Mouse (Mus musculus): ENCODE results near the gene Vmn1r152. TPM values are rescaled to one million over a fixed set of nuclear protein-coding genes. Genes with fewer than 3 reads are reported as not detected.

Gene Vmn1r152
- not detected for polyA plus RNA-seq (2014; fragmentation: Illumina TruSeq; extraction: RNeasy Lipid Tissue Mini Kit (QIAGEN cat#74804); ENCODE audit: low read depth, low replicate concordance)

DNA sequence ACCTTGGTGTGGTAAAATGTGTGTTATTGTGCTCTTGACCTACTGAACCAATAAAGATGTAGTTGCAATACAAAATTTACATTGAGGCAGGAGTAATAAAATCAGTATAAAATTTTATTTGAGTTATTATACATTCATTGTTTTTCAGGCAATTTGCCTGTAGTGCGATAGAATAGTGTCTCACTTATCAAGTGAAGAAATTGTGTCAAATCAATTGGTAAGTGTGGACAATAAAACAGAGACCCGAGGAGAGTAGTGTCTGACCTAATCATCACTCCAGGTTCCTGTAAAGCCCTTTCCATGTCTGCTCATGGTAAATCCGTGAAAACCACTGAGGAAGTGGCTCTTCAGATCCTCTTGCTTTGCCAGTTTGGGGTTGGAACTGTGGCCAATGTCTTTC, at the start of gene Vmn1r152:
Vmn1r152 (plus strand) TSS at position 301 of the 400 bp plus-strand sequence.

DNA sequence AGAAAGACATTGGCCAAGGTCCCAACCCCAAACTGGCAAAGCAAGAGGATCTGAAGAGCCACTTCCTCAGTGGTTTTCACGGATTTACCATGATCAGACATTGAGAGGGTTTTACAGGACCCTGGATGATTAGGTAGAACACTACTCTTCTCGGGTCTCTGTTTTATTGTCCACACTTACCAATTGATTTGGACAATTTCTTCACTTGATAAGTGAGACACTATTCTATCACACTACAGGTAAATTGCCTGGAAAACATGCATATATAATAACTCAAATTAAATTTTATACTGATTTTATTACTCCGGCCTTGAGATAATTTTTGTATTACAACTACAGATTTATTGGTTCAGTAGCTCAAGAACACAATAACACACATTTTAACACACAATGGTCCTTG, 23.2 kb upstream of the Vmn1r152 start, which contains the start of gene Vmn1r151:
Vmn1r151 (minus strand) TSS at position 101 of the 400 bp plus-strand sequence.

DNA sequence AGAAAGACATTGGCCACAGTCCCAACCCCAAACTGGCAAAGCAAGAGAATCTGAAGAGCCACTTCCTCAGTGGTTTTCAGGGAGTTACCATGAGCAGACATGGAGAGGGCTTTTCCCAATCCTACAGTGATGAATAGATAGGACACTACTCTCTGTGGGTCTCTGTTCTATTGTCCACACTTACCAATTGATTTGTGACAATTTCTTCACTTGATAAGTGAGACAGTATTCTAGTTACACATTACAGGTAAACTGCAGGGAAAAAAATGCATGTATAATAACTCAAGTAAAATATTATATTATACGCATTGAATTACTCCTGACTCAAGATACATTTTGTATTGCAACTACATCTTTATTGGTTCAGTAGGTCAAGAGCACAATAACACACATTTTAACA, 12.0 kb downstream of the Vmn1r152 start, which contains the start of gene Gm8677:
Gm8677 (minus strand) TSS at position 101 of the 400 bp plus-strand sequence.

DNA sequence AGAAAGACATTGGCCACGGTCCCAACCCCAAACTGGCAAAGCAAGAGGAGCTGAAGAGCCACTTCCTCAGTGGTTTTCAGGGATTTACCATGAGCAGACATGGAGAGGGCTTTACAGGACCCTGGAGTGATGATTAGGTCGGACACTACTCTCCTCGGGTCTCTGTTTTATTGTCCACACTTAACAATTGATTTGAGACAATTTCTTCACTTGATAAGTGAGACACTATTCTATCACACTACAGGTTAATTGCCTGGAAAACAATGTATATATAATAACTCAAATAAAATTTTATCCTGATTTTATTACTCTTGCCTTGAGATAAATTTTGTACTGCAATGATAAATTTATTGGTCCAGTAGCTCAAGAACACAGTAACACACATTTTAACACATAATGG, 42.5 kb downstream of the Vmn1r152 start, which contains the start of gene Gm4201:
Gm4201 (minus strand) TSS at position 101 of the 400 bp plus-strand sequence.

Other genes with a start within 250 kb of the Vmn1r152 start
- not detected for gene Gm4187, start 193.2 kb upstream of the Vmn1r152 start, polyA plus RNA-seq (2014; fragmentation: Illumina TruSeq; extraction: RNeasy Lipid Tissue Mini Kit (QIAGEN cat#74804); ENCODE audit: low read depth, low replicate concordance)
- gene Gm8660, start 151.9 kb upstream of the Vmn1r152 start, polyA plus RNA-seq (2014; fragmentation: Illumina TruSeq; extraction: RNeasy Lipid Tissue Mini Kit (QIAGEN cat#74804); ENCODE audit: low read depth, low replicate concordance) = not detected
- not detected for gene Vmn1r148, start 109.4 kb upstream of the Vmn1r152 start, polyA plus RNA-seq (2014; fragmentation: Illumina TruSeq; extraction: RNeasy Lipid Tissue Mini Kit (QIAGEN cat#74804); ENCODE audit: low read depth, low replicate concordance)
- not detected for gene Vmn1r149, start 84.7 kb upstream of the Vmn1r152 start, polyA plus RNA-seq (2014; fragmentation: Illumina TruSeq; extraction: RNeasy Lipid Tissue Mini Kit (QIAGEN cat#74804); ENCODE audit: low read depth, low replicate concordance)
- gene Gm10665, start 58.9 kb upstream of the Vmn1r152 start, polyA plus RNA-seq (2014; fragmentation: Illumina TruSeq; extraction: RNeasy Lipid Tissue Mini Kit (QIAGEN cat#74804); ENCODE audit: low read depth, low replicate concordance) = not detected
- gene Vmn1r151, start 23.3 kb upstream of the Vmn1r152 start, polyA plus RNA-seq (2014; fragmentation: Illumina TruSeq; extraction: RNeasy Lipid Tissue Mini Kit (QIAGEN cat#74804); ENCODE audit: low read depth, low replicate concordance) = not detected
- not detected for gene Gm8677, start 11.9 kb downstream of the Vmn1r152 start, polyA plus RNA-seq (2014; fragmentation: Illumina TruSeq; extraction: RNeasy Lipid Tissue Mini Kit (QIAGEN cat#74804); ENCODE audit: low read depth, low replicate concordance)
- not detected for gene Gm4201, start 42.4 kb downstream of the Vmn1r152 start, polyA plus RNA-seq (2014; fragmentation: Illumina TruSeq; extraction: RNeasy Lipid Tissue Mini Kit (QIAGEN cat#74804); ENCODE audit: low read depth, low replicate concordance)
- gene Gm4565, start 65.2 kb downstream of the Vmn1r152 start, polyA plus RNA-seq (2014; fragmentation: Illumina TruSeq; extraction: RNeasy Lipid Tissue Mini Kit (QIAGEN cat#74804); ENCODE audit: low read depth, low replicate concordance) = not detected
- gene Vmn1r155, start 135.1 kb downstream of the Vmn1r152 start, polyA plus RNA-seq (2014; fragmentation: Illumina TruSeq; extraction: RNeasy Lipid Tissue Mini Kit (QIAGEN cat#74804); ENCODE audit: low read depth, low replicate concordance) = not detected
- gene Gm8693, start 169.3 kb downstream of the Vmn1r152 start, polyA plus RNA-seq (2014; fragmentation: Illumina TruSeq; extraction: RNeasy Lipid Tissue Mini Kit (QIAGEN cat#74804); ENCODE audit: low read depth, low replicate concordance) = not detected
- not detected for gene Gm4567, start 196.7 kb downstream of the Vmn1r152 start, polyA plus RNA-seq (2014; fragmentation: Illumina TruSeq; extraction: RNeasy Lipid Tissue Mini Kit (QIAGEN cat#74804); ENCODE audit: low read depth, low replicate concordance)
- gene Vmn1r157, start 238.7 kb downstream of the Vmn1r152 start, polyA plus RNA-seq (2014; fragmentation: Illumina TruSeq; extraction: RNeasy Lipid Tissue Mini Kit (QIAGEN cat#74804); ENCODE audit: low read depth, low replicate concordance) = not detected

Measured in kidney, adult 10 weeks (tissue).